Mouse (Mus musculus) cerebellum, adult 18-20 months (tissue): Measurements from ENCODE around the gene Gm10058.
"Not testable (repeated sequence)": the region's sequence is repeated elsewhere in the genome, so short reads cannot be mapped to it uniquely, and the experiment has no call there.

Source experiments
- DNase-seq, 2 experiments: peaks; one replicate each; pipeline ENCODE4 v3.0.0; 2021

The Gm10058 gene

DNA sequence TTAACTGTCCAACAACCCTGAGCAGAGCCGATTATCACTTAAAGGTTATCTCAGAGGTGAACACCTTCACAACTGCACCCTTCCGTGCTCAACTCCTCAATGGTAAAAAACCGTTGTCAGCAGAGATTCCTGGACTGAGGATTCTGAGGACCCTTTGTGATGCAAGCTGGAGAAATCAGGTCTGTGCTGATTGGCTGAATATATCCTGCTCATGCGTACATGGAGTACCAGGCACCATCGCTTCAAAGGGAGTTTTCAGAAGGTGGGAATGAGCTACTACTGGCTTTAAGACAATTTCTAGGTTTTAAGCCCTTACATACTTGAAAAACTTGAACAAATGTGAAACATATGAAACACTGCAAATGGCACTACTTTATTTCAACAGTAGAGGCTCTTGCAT lies at the start of gene Gm10058:
Gene Gm10058, minus strand, starts transcription at position 101 of the 400 bp plus-strand sequence.
- DNase-seq: not testable (repeated sequence)
